Mouse (Mus musculus): ENCODE data around the gene Cnot3. TPM values are rescaled to one million over a fixed set of nuclear protein-coding genes. Genes with fewer than 3 reads are reported as not detected.

Gene Cnot3
- polyA plus RNA-seq, 1 experiment from 2014 or later, result 94.7 TPM

GRCm38 (mm10) chr7:3617242-3617995, 27.6 kb upstream of the Cnot3 start, which contains the start of gene Ndufa3:
Ndufa3 (plus strand) TSS chr7:3617373.
- Histone ChIP-seq H3K36me3 (peaks cover 39% of the 10 kb centered on the region), H3K27me3 (ENCODE audit: low read depth, poor library complexity, severe bottlenecking) (no peaks in the 10 kb centered on the region), H3K4me1 (peaks cover 7% of the 10 kb centered on the region), H3K4me3 (peak within 1 kb of the TSS; percentile 81), H3K9me3 (replicated peaks) (no peaks in the 10 kb centered on the region), H3K27ac (peak within 1 kb of the TSS; percentile 88)
- DNase-seq (ENCODE audit: low spot score), result peak; percentile 82
- WGBS, result 1% methylated on average over 32 of the region's 32 CpGs

GRCm38 (mm10) chr7:3629030-3629429, 16.0 kb upstream of the Cnot3 start:
- Histone ChIP-seq H3K36me3 (peaks cover 64% of the 10 kb centered on the region), H3K27ac (peak overlapping the region; percentile 85), H3K4me1 (peaks cover 17% of the 10 kb centered on the region), H3K4me3 (peak overlapping the region; percentile 75), H3K27me3 (ENCODE audit: low read depth, poor library complexity, severe bottlenecking) (no peaks in the 10 kb centered on the region), H3K9me3 (replicated peaks) (no peaks in the 10 kb centered on the region)
- no peak for DNase-seq (ENCODE audit: low spot score)
- WGBS, result 34% methylated on average over 4 of the region's 4 CpGs

- peak; percentile 93 for DNase-seq (ENCODE audit: low spot score)
- H3K9me3 ChIP-seq (replicated peaks), result no peaks in the 10 kb centered on the region
- peak within 1 kb of the TSS; percentile 75 for H3K4me3 ChIP-seq
- peak within 1 kb of the TSS; percentile 85 for H3K27ac ChIP-seq
- 1% methylated on average over 47 of the region's 47 CpGs for WGBS
- H3K36me3 ChIP-seq, result peaks cover 64% of the 10 kb centered on the region
- peaks cover 17% of the 10 kb centered on the region for H3K4me1 ChIP-seq
- H3K27me3 ChIP-seq (ENCODE audit: low read depth, poor library complexity, severe bottlenecking), result no peaks in the 10 kb centered on the region
These were observed 15.3 kb upstream of the Cnot3 start, which contains the start of the genes Tfpt and Prpf31 for GRCm38 (mm10) chr7:3629543-3630477. Tfpt (minus strand) TSS chr7:3629929. Prpf31 (plus strand) TSS chr7:3629985.

GRCm38 (mm10) chr7:3630478-3630815, 14.6 kb upstream of the Cnot3 start:
- H3K36me3 ChIP-seq, result peaks cover 64% of the 10 kb centered on the region
- 58% methylated on average over 3 of the region's 3 CpGs for WGBS
- H3K4me1 ChIP-seq, result peaks cover 17% of the 10 kb centered on the region

DNA sequence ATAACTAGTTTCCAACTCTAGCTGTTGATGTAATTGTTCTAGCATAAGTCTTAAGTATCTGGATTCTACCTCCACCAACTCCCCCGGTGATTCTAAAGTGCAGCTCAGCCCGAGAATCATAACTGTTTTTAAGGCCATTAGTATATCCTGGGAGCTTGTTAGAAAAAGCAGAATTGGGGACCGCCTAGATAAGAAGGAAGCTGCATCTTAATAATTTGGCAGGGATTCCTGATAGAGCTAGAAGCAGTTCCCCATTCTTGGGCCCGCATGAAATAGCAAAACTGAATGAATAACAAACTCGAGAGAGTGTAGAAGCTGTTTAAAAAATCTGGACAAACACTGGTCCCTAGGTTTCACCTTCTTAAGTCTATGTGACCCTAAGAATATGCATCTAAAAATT, 1.7 kb upstream of the Cnot3 start:
- Histone ChIP-seq H3K27ac (no peak overlapping the region), H3K4me1 (peaks cover 30% of the 10 kb centered on the region), H3K9me3 (replicated peaks) (no peaks in the 10 kb centered on the region), H3K27me3 (ENCODE audit: low read depth, poor library complexity, severe bottlenecking) (no peaks in the 10 kb centered on the region), H3K36me3 (peaks cover 57% of the 10 kb centered on the region), H3K4me3 (peak overlapping the region; percentile 99; the same call in 1 of the 2 replicates)
- WGBS, result 77% methylated on average over 5 of the region's 5 CpGs
- DNase-seq (ENCODE audit: low spot score), result no peak

More at GRCm38 (mm10) chr7:3630478-3630815, 14.6 kb upstream of the Cnot3 start:
- Histone ChIP-seq H3K27me3 (ENCODE audit: low read depth, poor library complexity, severe bottlenecking) (no peaks in the 10 kb centered on the region), H3K27ac (peak overlapping the region; percentile 85), H3K9me3 (replicated peaks) (no peaks in the 10 kb centered on the region), H3K4me3 (peak overlapping the region; percentile 75)
- no peak for DNase-seq (ENCODE audit: low spot score)

DNA sequence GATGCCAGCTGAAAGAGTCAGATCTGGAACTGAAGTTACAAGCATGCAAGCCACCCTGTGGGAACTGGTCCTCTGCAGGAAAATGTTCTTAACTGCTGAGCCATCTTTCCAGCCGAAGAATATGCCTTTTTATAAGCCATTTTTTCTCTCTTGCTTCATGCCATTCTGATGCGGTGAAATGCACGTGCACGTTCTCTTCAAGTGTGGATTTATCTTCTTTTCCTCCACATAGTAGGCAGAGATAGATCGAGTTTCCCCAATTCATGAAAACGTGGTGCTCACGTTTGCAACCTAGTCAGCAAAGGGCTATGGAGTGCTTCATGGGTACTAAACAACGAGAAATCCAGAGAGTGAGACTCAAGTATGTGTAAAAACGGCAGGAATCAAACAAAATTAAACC, 1.2 kb upstream of the Cnot3 start:
- DNase-seq (ENCODE audit: low spot score), result no peak
- no peaks in the 10 kb centered on the region for H3K27me3 ChIP-seq (ENCODE audit: low read depth, poor library complexity, severe bottlenecking)
- H3K9me3 ChIP-seq (replicated peaks), result no peaks in the 10 kb centered on the region
- peaks cover 32% of the 10 kb centered on the region for H3K4me1 ChIP-seq
- WGBS, result 29% methylated on average over 9 of the region's 9 CpGs
- H3K4me3 ChIP-seq, result peak overlapping the region; percentile 99
- peaks cover 57% of the 10 kb centered on the region for H3K36me3 ChIP-seq
- no peak overlapping the region for H3K27ac ChIP-seq

GRCm38 (mm10) chr7:3644348-3644671, 758 bp upstream of the Cnot3 start:
- Histone ChIP-seq H3K4me1 (peaks cover 32% of the 10 kb centered on the region), H3K9me3 (replicated peaks) (no peaks in the 10 kb centered on the region), H3K27ac (0 out of 2 replicates have a peak overlapping the region, but pooled peaks have one; percentile 98), H3K27me3 (ENCODE audit: low read depth, poor library complexity, severe bottlenecking) (no peaks in the 10 kb centered on the region), H3K36me3 (peaks cover 56% of the 10 kb centered on the region), H3K4me3 (peak overlapping the region; percentile 99)
- peak; percentile 40 for DNase-seq (ENCODE audit: low spot score)
- WGBS, result 1% methylated on average over 11 of the region's 11 CpGs

DNA sequence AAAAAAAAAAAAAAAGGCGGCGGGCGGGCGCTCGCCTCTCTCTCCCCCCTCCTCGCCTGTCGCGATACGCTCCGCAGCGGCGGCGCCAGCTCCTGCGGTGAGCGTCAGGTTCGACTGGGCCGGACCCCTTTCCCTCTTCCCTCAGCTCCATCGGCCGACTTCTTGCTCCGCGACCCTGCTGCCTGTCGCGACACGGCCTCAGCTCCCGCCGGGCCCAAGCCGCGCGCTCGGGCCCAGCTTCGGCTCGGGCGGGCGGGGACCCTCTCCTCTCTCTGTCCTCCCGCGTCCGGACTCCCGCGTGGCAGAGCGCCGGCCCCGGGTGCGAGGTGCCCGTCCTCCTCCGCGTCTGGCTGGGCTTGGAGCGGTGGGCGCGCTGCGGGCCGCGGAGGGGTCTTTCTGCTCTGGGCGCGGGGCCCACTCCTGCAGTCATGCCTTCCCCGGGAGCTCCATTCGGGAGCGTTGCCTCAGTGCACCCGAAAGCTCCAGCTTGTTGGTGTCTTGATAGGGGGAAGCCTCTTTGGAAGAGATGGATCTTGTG, 489 bp downstream of the Cnot3 start:
- Histone ChIP-seq H3K27me3 (ENCODE audit: low read depth, poor library complexity, severe bottlenecking) (no peaks in the 10 kb centered on the region), H3K36me3 (peaks cover 55% of the 10 kb centered on the region), H3K27ac (peak overlapping the region; percentile 98), H3K4me3 (peak overlapping the region; percentile 99), H3K9me3 (replicated peaks) (no peaks in the 10 kb centered on the region), H3K4me1 (peaks cover 32% of the 10 kb centered on the region)
- WGBS, result under 1% methylated on average over 53 of the region's 58 CpGs
- peak; percentile 53 for DNase-seq (ENCODE audit: low spot score)

DNA sequence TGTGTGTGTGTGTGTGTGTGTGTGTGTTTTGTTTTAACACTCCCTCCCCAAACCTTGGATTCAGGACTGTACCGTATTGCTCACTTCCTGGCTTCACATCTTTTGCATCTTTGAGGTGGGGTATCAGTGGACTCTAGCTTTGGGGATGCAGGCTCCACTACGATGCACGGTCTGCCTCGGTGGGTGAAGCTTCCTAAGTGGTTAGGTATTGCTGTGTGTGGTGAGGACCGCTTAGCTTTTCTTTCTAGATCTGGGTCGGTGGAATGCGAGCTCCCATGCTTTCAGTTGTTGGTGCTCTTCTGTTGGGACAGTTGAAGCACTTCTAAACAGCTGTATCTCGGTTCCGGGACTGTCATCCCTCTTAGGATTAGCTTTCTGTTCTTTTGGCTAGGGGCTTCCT, 1.1 kb downstream of the Cnot3 start:
- Histone ChIP-seq H3K27me3 (ENCODE audit: low read depth, poor library complexity, severe bottlenecking) (no peaks in the 10 kb centered on the region), H3K4me3 (peak overlapping the region; percentile 99), H3K4me1 (peaks cover 32% of the 10 kb centered on the region), H3K36me3 (peaks cover 55% of the 10 kb centered on the region), H3K27ac (peak overlapping the region; percentile 98), H3K9me3 (replicated peaks) (no peaks in the 10 kb centered on the region)
- peak; percentile 35 for DNase-seq (ENCODE audit: low spot score)
- 30% methylated on average over 9 of the region's 9 CpGs for WGBS

GRCm38 (mm10) chr7:3646641-3647040, 1.6 kb downstream of the Cnot3 start:
- Histone ChIP-seq H3K27ac (peak overlapping the region; percentile 98), H3K36me3 (peaks cover 55% of the 10 kb centered on the region), H3K4me3 (peak overlapping the region; percentile 99), H3K4me1 (peaks cover 32% of the 10 kb centered on the region), H3K27me3 (ENCODE audit: low read depth, poor library complexity, severe bottlenecking) (no peaks in the 10 kb centered on the region), H3K9me3 (replicated peaks) (no peaks in the 10 kb centered on the region)
- 74% methylated on average over 4 of the region's 4 CpGs for whole genome bisulfite sequencing
- no peak for DNase-seq (ENCODE audit: low spot score)

GRCm38 (mm10) chr7:3656966-3657365, 11.9 kb downstream of the Cnot3 start:
- 91% methylated on average over 4 of the region's 4 CpGs for WGBS
- DNase-seq (ENCODE audit: low spot score), result no peak
- Histone ChIP-seq H3K4me1 (no peaks in the 10 kb centered on the region), H3K4me3 (no peak overlapping the region), H3K27me3 (ENCODE audit: low read depth, poor library complexity, severe bottlenecking) (no peaks in the 10 kb centered on the region), H3K9me3 (replicated peaks) (no peaks in the 10 kb centered on the region), H3K36me3 (peaks cover 100% of the 10 kb centered on the region), H3K27ac (no peak overlapping the region)

- H3K27ac ChIP-seq, result no peak overlapping the region
- 97% methylated on average over 14 of the region's 14 CpGs for WGBS
- H3K36me3 ChIP-seq, result peaks cover 99% of the 10 kb centered on the region
These were observed 13.5 kb downstream of the Cnot3 start for GRCm38 (mm10) chr7:3658578-3658977.

More at GRCm38 (mm10) chr7:3658578-3658977, 13.5 kb downstream of the Cnot3 start:
- DNase-seq (ENCODE audit: low spot score), result no peak
- Histone ChIP-seq H3K4me1 (no peaks in the 10 kb centered on the region), H3K9me3 (replicated peaks) (no peaks in the 10 kb centered on the region), H3K27me3 (ENCODE audit: low read depth, poor library complexity, severe bottlenecking) (no peaks in the 10 kb centered on the region), H3K4me3 (no peak overlapping the region)

Data from limb, embryonic 10.5 days (tissue).